Mouse (Mus musculus): ENCODE results near the gene Col12a1. TPM values are rescaled to one million over a fixed set of nuclear protein-coding genes. Genes with fewer than 3 reads are reported as not detected.

The Col12a1 gene
- polyA plus RNA-seq, 1 experiment from 2014 or later = 58.9 TPM

DNA sequence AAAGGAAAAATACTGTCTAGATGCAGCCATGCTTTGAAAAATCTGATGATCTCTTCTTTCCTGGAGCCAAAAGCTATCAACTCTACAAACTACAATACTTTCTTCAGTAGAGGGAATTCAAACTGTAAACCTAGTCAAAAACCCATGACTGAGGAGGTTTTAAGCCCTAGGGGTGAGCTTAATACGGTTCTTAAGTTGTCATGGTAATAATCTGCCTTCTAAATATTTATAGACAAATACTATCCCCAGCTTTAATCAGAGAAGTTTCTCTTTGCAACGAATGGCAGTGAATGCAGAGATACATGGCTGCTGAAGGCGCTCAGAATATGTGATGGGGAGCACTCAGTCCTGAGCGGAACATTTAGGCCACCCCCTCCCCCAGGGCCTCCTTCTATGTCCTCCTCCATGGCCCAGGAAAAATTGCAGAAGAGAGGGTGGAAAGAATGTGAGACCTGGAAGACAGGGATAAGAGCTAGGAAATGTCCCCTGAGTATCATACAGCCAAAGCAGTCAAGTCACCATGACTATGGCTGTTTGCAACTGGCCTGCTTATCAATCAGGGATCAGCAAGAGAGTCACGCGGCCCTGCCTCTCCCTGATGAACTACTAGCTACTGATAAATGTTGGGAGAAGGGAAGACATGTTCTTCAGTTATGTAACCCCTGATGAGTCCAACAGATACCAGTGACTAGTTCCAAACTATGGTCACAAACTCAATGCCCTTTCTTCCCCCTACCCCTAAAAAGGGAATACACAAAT, 99.6 kb downstream of the Col12a1 start:
- no peaks in the 10 kb centered on the region for H3K9me3 ChIP-seq
- no peak overlapping the region for H3K27ac ChIP-seq
- H3K4me2 ChIP-seq (replicated peaks) = no peak overlapping the region
- H3K27me3 ChIP-seq = no peaks in the 10 kb centered on the region
- no peaks in the 10 kb centered on the region for H3K4me1 ChIP-seq
- WGBS = 82% methylated on average over 6 of the region's 6 CpGs
- peaks cover 9% of the 10 kb centered on the region; the same call in 1 of the 2 replicates for H3K36me3 ChIP-seq
- H3K9ac ChIP-seq = no peak overlapping the region
- no peak overlapping the region for H3K4me3 ChIP-seq
- no peak for ATAC-seq (ENCODE audit: insufficient number of reproducible peaks, insufficient read depth, low FRiP score, low TSS enrichment)

DNA sequence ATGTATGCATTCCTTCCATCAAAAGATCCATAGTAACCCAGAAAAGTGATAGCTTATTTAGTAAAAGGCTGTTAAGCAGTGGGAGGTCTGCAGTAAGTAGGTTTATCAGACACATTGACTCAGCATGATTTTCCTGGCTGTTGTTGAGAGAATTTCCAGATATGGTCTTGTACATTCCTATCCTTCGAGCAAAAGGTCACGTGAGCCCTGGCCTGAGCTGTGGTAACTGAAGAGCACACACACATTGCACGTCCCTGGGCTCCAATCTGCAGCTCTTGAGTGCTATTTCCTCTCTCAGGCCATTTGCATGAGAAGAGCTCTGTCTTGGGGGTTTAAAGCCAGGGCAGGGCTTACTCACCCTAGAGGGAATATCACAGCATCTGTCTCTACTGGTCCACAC, 101.3 kb downstream of the Col12a1 start:
- no peaks in the 10 kb centered on the region for H3K9me3 ChIP-seq
- no peak overlapping the region for H3K4me2 ChIP-seq (replicated peaks)
- no peak overlapping the region for H3K4me3 ChIP-seq
- no peak overlapping the region for H3K27ac ChIP-seq
- H3K27me3 ChIP-seq = no peaks in the 10 kb centered on the region
- H3K36me3 ChIP-seq = peaks cover 8% of the 10 kb centered on the region; the same call in 1 of the 2 replicates
- ATAC-seq (ENCODE audit: insufficient number of reproducible peaks, insufficient read depth, low FRiP score, low TSS enrichment) = no peak
- 25% methylated on average over 3 of the region's 3 CpGs for WGBS
- no peaks in the 10 kb centered on the region for H3K4me1 ChIP-seq
- H3K9ac ChIP-seq = no peak overlapping the region

GRCm38 (mm10) chr9:79616040-79616439, 102.6 kb downstream of the Col12a1 start:
- H3K36me3 ChIP-seq = peaks cover 16% of the 10 kb centered on the region; the same call in 1 of the 2 replicates
- WGBS = 80% methylated on average over 5 of the region's 5 CpGs
- ATAC-seq (ENCODE audit: insufficient number of reproducible peaks, insufficient read depth, low FRiP score, low TSS enrichment) = no peak

DNA sequence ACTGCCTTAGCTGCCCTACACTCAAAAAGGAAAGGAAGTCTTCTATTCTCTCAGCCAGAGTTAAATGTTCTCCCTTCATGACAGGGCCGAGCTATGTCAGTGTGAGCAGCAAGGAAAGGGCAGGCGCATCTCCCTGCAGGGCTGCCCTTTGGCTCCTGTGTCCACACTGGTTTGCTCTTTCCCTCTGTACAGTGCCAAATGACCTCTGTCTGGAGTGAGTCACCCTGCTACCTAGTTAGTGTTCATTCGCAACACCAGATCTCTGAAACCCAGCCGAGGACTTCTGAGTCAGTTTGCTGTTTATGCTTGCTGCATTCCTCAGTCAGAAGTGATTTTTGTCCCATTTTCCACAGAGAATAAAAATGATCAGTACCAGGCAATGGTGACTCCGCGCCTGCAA, 108.3 kb downstream of the Col12a1 start:
- H3K4me2 ChIP-seq (replicated peaks) = no peak overlapping the region
- no peak overlapping the region for H3K4me3 ChIP-seq
- H3K27me3 ChIP-seq = no peaks in the 10 kb centered on the region
- H3K36me3 ChIP-seq = peaks cover 8% of the 10 kb centered on the region; the same call in 1 of the 2 replicates
- no peak overlapping the region for H3K27ac ChIP-seq
- 71% methylated on average over 6 of the region's 6 CpGs for WGBS
- H3K9me3 ChIP-seq = no peaks in the 10 kb centered on the region
- no peak overlapping the region for H3K9ac ChIP-seq
- no peak for ATAC-seq (ENCODE audit: insufficient number of reproducible peaks, insufficient read depth, low FRiP score, low TSS enrichment)
- H3K4me1 ChIP-seq = peaks cover 6% of the 10 kb centered on the region; the same call in 1 of the 2 replicates

More at GRCm38 (mm10) chr9:79616040-79616439, 102.6 kb downstream of the Col12a1 start:
- Histone ChIP-seq H3K27ac (no peak overlapping the region), H3K9me3 (no peaks in the 10 kb centered on the region), H3K4me2 (replicated peaks) (no peak overlapping the region), H3K4me3 (no peak overlapping the region), H3K4me1 (no peaks in the 10 kb centered on the region), H3K9ac (no peak overlapping the region), H3K27me3 (no peaks in the 10 kb centered on the region)

GRCm38 (mm10) chr9:79609661-79610060, 109.0 kb downstream of the Col12a1 start:
- ATAC-seq (ENCODE audit: insufficient number of reproducible peaks, insufficient read depth, low FRiP score, low TSS enrichment) = no peak; the same call in 1 of the 2 replicates
- H3K4me2 ChIP-seq (replicated peaks) = no peak overlapping the region
- peaks cover 6% of the 10 kb centered on the region; the same call in 1 of the 2 replicates for H3K4me1 ChIP-seq
- H3K27me3 ChIP-seq = no peaks in the 10 kb centered on the region
- 68% methylated on average over 4 of the region's 4 CpGs for WGBS
- H3K9me3 ChIP-seq = no peaks in the 10 kb centered on the region
- no peak overlapping the region for H3K27ac ChIP-seq
- no peak overlapping the region for H3K4me3 ChIP-seq
- peaks cover 8% of the 10 kb centered on the region; the same call in 1 of the 2 replicates for H3K36me3 ChIP-seq
- no peak overlapping the region for H3K9ac ChIP-seq

DNA sequence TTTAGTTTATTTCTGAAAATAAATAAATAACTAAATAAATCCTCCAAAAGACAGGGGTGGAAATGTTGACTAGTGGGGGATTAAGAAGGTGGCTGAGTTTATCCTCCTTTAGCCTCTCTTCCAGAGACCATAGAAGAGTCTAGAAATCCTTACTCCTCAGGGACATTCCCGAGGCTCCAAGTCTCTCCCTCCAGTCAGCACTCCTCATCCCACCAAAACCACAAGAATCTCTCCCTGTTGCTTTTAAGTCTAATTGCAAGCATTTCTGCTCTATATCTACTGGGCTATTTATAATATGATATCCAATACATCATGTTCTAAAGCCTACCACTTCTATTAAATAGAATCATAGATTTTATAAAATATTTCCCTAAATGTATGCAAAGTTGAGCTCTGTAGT, 109.8 kb downstream of the Col12a1 start:
- H3K27ac ChIP-seq = no peak overlapping the region

DNA sequence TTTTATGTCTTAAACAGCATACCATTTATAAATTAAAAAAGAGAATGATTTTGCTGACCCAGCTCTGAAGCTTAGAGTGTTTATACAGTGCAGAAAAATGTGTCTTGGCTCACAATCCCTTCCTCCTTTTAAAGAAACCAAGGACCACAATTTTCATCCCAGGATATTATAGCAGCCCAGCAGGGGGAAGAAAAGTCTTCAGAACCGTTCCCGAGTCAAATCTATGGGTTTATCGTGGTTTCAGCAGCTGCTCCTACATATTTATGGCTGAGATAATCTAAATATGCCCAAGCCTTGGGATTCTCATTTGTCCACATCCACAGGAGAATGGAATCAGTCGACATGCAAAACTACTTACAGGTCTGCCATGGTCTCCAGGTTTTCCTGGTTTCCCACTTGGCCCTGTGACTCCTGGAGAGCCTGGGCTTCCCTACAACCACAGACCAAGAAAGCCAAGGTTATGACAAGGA, 110.5 kb downstream of the Col12a1 start:
- no peak overlapping the region for H3K9ac ChIP-seq
- H3K27me3 ChIP-seq = no peaks in the 10 kb centered on the region
- H3K27ac ChIP-seq = peak overlapping the region; percentile 26; the same call in 1 of the 2 replicates
- H3K36me3 ChIP-seq = 0 out of 2 replicates have a peak, but pooled peaks cover 8% of the 10 kb centered on the region
- ATAC-seq (ENCODE audit: insufficient number of reproducible peaks, insufficient read depth, low FRiP score, low TSS enrichment) = no peak
- H3K4me2 ChIP-seq (replicated peaks) = no peak overlapping the region
- H3K9me3 ChIP-seq = no peaks in the 10 kb centered on the region
- H3K4me3 ChIP-seq = no peak overlapping the region
- WGBS = 52% methylated on average over 4 of the region's 4 CpGs
- H3K4me1 ChIP-seq = peaks cover 9% of the 10 kb centered on the region; the same call in 1 of the 2 replicates

More for the DNA sequence above, 109.8 kb downstream of the Col12a1 start:
- no peaks in the 10 kb centered on the region for H3K9me3 ChIP-seq
- no peaks in the 10 kb centered on the region for H3K27me3 ChIP-seq
- 22% methylated on average over 1 of the region's 1 CpGs for WGBS
- peaks cover 8% of the 10 kb centered on the region; the same call in 1 of the 2 replicates for H3K36me3 ChIP-seq
- no peak for ATAC-seq (ENCODE audit: insufficient number of reproducible peaks, insufficient read depth, low FRiP score, low TSS enrichment)
- no peak overlapping the region for H3K4me3 ChIP-seq
- no peak overlapping the region for H3K9ac ChIP-seq
- H3K4me1 ChIP-seq = peaks cover 9% of the 10 kb centered on the region; the same call in 1 of the 2 replicates
- no peak overlapping the region for H3K4me2 ChIP-seq (replicated peaks)

GRCm38 (mm10) chr9:79606122-79606521, 112.5 kb downstream of the Col12a1 start:
- no peak for ATAC-seq (ENCODE audit: insufficient number of reproducible peaks, insufficient read depth, low FRiP score, low TSS enrichment)
- Histone ChIP-seq H3K27me3 (no peaks in the 10 kb centered on the region), H3K4me2 (replicated peaks) (no peak overlapping the region)

GRCm38 (mm10) chr9:79605722-79606121, 112.9 kb downstream of the Col12a1 start:
- H3K4me2 ChIP-seq (replicated peaks) = no peak overlapping the region
- WGBS = 59% methylated on average over 5 of the region's 5 CpGs
- ATAC-seq (ENCODE audit: insufficient number of reproducible peaks, insufficient read depth, low FRiP score, low TSS enrichment) = no peak

More at GRCm38 (mm10) chr9:79606122-79606521, 112.5 kb downstream of the Col12a1 start:
- Histone ChIP-seq H3K4me1 (peaks cover 9% of the 10 kb centered on the region; the same call in 1 of the 2 replicates), H3K36me3 (no peaks in the 10 kb centered on the region), H3K9ac (no peak overlapping the region), H3K4me3 (no peak overlapping the region), H3K27ac (no peak overlapping the region), H3K9me3 (no peaks in the 10 kb centered on the region)
- 70% methylated on average over 5 of the region's 5 CpGs for WGBS

DNA sequence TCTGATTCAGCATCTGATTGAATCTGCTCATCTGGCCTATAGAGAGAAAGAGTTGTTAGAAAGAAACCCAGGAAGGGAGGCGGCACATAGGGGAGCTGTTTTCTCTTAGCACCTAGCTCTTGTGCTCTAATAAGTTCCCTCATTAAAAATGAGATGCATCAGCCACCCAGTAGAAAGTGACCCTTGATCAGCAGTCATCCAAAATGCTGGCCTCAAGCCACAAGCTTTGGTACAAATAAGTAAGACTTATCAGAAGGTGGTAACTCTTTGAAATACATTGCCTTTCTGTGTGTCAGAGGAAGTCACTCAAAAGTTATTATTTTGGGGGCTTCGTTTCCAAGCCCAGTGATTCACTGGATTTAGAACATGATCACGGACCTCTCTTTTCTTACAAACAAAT, 114.1 kb downstream of the Col12a1 start:
- H3K4me1 ChIP-seq = peaks cover 7% of the 10 kb centered on the region; the same call in 1 of the 2 replicates
- no peak for ATAC-seq (ENCODE audit: insufficient number of reproducible peaks, insufficient read depth, low FRiP score, low TSS enrichment)
- H3K4me2 ChIP-seq (replicated peaks) = no peak overlapping the region
- H3K9ac ChIP-seq = no peak overlapping the region
- H3K27ac ChIP-seq = no peak overlapping the region
- H3K9me3 ChIP-seq = no peaks in the 10 kb centered on the region
- no peaks in the 10 kb centered on the region for H3K36me3 ChIP-seq
- H3K4me3 ChIP-seq = no peak overlapping the region
- no peaks in the 10 kb centered on the region for H3K27me3 ChIP-seq
- WGBS = 88% methylated on average over 3 of the region's 3 CpGs

More at GRCm38 (mm10) chr9:79605722-79606121, 112.9 kb downstream of the Col12a1 start:
- peaks cover 9% of the 10 kb centered on the region; the same call in 1 of the 2 replicates for H3K4me1 ChIP-seq
- no peak overlapping the region for H3K9ac ChIP-seq
- no peak overlapping the region for H3K27ac ChIP-seq
- no peaks in the 10 kb centered on the region for H3K27me3 ChIP-seq
- no peaks in the 10 kb centered on the region for H3K9me3 ChIP-seq
- no peaks in the 10 kb centered on the region for H3K36me3 ChIP-seq
- H3K4me3 ChIP-seq = no peak overlapping the region

GRCm38 (mm10) chr9:79603448-79603847, 115.2 kb downstream of the Col12a1 start:
- Histone ChIP-seq H3K4me3 (no peak overlapping the region), H3K36me3 (no peaks in the 10 kb centered on the region), H3K4me2 (replicated peaks) (no peak overlapping the region), H3K27me3 (no peaks in the 10 kb centered on the region), H3K9ac (no peak overlapping the region), H3K4me1 (0 out of 2 replicates have a peak, but pooled peaks cover 3% of the 10 kb centered on the region), H3K9me3 (no peaks in the 10 kb centered on the region), H3K27ac (no peak overlapping the region)
- WGBS = 67% methylated on average over 2 of the region's 2 CpGs
- no peak for ATAC-seq (ENCODE audit: insufficient number of reproducible peaks, insufficient read depth, low FRiP score, low TSS enrichment)

GRCm38 (mm10) chr9:79600237-79600570, 118.4 kb downstream of the Col12a1 start:
- 87% methylated on average over 3 of the region's 3 CpGs for WGBS

More at GRCm38 (mm10) chr9:79600237-79600570, 118.4 kb downstream of the Col12a1 start:
- H3K4me3 ChIP-seq = no peak overlapping the region
- H3K27me3 ChIP-seq = no peaks in the 10 kb centered on the region
- H3K36me3 ChIP-seq = no peaks in the 10 kb centered on the region
- no peak for ATAC-seq (ENCODE audit: insufficient number of reproducible peaks, insufficient read depth, low FRiP score, low TSS enrichment)
- 0 out of 2 replicates have a peak, but pooled peaks cover 3% of the 10 kb centered on the region for H3K4me1 ChIP-seq
- H3K9me3 ChIP-seq = no peaks in the 10 kb centered on the region
- no peak overlapping the region for H3K4me2 ChIP-seq (replicated peaks)
- H3K27ac ChIP-seq = no peak overlapping the region
- no peak overlapping the region for H3K9ac ChIP-seq
